Mouse (Mus musculus) testis, postnatal 10 days (tissue): Measurements from ENCODE around the gene Gpsm1.

Source experiments
- DNase-seq: peaks from one replicate; pipeline ENCODE4 v3.0.0; 2021; ENCODE audit warnings: low spot score

The Gpsm1 gene

DNA sequence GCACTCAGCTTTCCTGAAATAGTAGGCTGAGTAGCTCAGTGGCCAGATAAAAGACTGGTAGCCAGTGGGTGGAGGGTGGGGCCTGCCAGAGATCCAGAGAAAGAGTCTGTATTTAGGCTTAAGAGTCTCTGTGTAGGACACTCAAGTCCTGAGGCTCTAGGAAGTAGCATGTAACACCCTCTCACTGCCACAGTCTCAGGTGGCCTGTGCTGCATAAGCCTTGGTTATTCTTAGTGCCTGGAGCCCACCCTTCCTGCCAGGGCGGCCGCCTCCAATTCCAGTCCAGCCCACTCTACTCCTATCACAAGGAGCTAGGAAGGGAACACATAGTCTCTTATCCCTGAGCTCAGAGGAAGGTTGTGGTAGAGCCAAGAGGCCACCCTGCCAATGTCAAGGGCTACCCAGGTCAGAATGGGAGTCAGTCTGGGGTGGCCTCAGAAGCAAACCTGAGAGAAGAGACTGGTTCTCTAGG, 26.2 kb downstream of the Gpsm1 start:
- no peak for DNase-seq

DNA sequence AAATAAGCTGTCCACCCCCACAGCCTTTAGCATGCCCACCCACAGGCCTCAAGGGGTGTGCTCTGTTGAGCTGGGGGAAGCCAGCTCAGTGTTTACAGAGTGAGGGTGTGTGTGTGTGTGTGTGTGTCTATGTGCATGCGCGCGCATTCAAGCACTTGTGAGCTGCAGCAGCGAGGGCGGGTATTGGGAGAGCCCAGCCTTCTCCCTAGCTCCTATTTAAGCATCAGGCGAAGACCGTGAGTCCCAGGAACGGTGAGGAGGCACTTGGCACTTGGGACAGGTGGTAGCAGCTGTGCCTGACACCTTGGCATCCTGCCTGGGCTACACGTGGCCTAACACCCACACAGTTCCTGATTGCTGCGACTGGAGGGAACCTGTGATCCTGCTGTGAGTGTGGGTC, 26.7 kb downstream of the Gpsm1 start:
- peak; percentile 83 for DNase-seq

DNA sequence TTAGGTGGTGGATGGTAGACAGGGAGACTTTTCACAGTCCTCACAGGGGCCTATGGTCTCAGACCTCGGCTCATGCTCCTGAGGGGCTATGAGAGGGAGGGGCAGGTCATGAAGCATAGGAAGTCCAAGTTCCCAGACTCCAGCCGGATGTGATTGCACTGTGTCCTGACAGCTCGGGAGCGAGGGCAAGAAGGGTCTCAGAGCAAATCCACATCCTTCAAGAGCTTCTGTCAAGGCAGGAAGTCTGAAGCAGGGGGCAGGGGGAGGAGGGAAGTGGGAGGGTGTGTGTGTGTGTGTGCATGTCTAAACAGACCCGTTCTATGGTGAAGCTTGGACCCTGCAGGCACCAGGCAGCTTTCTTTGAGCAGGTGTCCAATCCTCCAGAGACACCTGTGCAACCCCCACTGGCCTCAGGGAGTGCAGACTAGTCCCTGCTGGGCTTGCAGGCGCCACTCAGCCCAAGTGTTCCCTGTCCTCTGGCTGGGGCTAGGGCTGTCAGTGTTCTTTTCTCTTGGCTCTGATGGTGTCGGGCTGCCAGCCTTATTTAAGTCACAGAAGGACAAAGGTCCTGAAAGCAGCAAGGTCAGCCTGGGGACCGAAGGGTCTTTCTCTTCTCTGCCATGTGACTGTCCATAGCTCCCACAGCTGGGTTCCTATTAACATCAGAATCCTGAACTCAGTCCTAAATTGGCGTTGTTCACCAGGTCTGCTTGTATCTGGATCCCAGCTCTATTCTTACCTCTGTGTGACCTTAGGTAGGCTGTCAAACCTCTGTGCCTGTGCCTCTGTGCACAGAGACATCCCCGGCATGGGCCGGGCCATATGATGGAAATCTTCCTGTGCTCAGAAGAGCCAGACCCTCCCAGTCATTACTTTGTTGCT, 27.5 kb downstream of the Gpsm1 start:
- DNase-seq: no peak

DNA sequence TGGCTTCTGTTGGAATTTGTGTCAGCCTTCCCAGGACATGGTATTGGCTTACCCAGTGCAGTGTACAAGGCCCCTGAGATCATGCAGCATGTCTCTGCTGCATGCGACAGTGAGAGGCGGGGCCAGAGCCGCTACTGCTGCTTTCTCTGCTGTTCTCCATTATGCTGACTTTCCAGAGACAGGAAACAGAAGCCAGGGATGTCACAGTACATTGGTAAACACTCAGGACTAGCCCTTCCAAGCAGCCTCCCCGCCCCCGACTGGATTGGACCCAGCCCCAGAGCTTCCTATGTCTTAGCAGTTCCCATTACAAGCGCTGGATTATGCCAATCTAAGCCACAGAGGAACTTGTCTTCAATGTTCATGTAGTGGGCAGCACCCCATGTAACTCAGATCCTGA, 32.9 kb downstream of the Gpsm1 start:
- no peak for DNase-seq

DNA sequence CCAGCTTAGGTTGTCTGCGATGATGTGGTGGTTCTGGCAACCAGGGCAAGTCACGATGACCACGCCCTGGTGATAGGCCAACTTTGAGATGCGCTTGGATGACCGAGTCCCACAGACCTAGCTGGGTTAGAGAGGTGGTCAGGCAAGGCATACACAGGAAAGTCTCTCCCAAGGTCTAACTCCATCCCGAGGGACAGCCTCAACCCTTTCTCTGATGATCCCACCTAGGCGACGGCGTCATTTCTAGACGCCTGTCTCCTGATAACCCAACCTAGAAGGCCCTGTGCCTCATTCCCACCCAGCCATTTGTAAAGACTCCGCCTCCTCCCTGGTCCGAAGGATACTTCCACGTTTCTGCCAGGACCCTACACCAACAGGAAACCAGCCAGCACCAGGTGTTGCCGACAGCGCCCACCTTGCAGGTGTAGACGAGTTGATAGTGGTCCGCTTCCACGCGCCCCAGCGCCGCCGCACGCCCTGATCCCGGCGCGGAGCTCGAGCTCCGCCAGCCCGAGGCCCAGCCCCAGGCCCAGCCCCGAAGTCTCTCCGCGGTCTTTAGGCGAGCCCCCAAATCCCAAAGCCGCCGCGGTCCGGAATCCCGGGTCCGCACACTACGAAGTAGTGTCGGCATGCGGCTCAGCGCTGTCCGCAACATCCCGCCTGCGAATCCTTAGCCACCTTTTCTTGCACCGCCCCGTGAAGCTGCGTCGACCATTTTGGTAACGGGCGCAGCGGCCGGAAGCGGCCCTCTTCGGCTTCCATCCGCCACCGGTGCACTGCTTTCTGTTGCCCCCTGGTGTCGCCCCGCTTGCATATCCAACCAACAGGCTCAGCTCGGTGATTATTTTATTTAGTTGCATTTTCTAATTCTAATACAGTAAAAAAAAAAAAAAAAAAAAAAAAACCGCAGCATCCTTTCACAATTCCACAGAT, 36.3 kb downstream of the Gpsm1 start, which contains the start of gene Dnlz:
Gene Dnlz (minus strand): TSS at position 753 of the 933 bp plus-strand sequence.
- peak; percentile 95 for DNase-seq

DNA sequence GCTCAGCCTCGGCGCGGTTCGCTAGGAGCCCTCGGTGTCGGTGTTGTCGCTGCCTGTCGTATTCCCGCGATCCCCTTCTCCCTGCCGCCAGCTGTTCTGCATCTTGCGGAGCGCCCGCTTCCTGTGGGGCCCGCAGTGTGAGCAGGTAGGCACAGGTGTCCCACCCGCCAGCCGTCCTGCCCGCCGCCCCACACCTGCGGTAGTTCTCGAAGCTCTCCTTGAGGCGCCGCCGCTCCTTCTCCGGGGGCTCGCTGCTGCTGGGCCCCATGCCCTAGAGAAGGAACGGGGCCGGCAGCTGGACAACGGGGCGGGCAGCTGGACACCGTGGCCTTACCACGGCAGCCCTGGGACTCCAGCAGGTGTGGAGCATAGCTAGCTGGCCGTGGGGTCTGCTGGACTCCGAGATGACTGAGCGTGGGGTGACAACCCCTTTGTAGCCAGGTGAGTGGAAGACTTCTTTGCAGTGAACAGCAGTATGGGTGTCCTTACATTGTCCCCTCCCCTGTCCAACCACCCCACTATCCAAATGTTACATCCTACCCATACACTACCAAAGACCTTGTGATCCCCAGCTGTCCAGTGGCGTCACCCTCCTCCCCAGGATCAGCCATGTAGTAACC, 37.1 kb downstream of the Gpsm1 start:
- DNase-seq: no peak

DNA sequence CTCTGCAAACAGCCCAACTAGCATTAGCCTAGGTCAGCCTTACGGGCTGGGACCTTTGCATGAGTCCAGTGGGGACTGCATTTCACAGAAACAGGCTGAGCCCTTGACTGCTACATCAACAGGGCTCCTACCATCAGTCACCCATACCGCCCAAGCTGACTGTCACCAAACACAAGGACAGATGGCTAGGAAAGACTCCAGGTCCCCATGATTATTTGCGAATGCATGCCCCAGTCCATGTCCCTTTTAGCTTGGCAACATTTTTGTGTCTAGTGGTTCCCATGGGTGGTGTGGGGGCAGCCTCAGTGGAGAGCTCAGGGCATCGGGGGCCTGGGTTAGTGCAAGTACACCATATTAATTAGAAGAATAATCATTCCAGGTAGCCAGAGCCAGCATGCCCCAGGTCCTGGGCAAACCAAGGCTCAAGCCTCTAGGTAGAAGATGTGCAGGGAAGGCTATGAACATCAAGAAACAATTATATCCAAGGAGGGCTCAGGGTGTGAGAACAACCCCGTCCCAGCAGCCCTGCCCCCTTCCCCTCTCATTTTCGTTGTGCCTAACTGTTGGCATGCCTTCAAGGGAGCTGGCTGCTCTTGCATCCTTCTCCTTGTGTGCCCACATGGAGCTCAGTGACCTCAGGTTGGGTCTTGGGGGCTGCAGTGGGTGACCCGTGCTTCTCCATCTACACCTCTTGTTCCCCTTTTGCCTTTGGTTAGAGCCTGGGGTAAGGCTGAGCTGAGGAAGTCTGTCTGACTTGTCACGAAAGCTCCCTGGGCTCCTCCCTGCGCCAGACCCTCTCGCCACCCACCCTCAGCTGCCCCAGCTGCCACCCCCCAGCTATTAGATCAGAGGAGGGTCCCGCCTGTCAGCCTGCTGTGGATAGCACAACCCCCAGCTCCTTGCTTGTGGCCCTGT, 38.0 kb downstream of the Gpsm1 start:
- no peak for DNase-seq

DNA sequence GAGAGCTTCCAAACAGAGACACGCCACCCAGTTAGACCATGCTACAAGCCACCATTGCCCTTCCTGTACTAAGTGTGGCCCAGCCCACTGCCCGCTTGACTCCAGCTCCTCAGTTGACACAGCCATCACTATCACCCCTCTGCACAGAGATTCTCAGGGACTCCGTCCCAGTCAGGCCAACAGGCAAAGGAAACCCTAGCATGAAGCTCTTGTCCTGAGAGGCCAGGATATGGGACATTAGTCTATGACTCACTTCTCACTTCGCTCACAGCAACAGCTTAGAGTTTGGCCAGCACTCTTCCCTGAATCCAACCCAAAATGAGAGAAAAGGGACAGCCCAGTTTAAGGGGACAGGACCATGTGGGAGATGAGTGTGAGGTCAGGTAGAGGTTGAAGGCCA, 39.1 kb downstream of the Gpsm1 start:
- no peak for DNase-seq

DNA sequence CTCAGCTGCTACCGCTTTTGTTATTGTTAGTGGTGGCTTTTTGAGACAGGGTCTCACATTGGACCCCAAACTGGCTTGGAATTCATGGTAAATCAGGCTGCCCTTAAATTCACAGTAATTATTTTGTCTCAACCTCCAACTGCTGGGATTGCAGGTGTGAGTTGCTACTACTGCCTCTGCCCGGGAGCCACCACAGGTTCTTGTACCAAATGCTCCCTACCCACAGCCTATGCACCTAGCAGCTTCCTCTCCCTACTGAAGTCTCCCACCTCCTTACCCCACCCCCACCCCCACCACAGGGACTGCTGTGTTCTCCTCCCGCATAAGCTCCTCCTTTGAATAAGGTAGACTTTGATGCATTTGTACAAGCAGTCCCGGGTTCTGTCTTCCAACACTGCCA, 40.9 kb downstream of the Gpsm1 start:
- DNase-seq: no peak

DNA sequence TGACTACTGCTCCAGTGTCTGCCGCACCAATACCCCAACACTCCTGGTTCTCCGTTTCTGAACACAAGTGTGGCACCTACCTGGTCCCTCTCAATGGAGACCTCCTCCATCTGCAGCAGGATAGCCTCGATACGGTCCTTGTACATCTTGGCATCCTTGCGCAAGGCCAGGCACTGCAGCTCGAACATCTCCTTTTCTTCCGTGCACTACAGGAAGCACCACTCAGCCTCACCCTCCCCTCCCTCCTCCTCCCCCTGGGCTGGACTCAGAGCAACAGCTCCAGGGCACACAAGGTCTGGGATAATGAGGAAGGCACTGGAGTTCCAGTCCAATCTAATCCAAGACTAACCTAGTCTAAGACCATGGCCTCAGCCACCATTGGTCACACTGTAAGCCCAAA, 41.4 kb downstream of the Gpsm1 start:
- no peak for DNase-seq

DNA sequence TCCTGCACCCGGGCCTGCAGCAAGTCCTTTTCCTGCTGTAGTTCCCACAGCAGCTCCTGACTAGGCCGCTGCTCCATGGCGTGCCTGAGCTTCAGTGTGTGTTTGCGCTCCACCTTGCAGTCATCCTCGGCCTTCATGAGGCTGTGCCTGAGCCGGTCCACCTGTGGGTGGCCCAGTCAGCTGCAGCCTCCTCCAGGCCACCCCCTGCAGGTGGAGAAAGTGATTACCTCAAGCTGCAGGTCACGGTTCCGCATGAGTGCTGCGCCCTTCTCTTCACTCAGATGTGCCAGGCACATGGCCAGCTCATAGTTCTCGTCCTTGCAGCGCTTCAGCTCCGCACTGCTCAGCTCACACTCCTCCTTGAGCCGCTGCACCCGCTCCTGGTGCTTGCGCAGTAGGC, 42.2 kb downstream of the Gpsm1 start:
- DNase-seq: no peak

DNA sequence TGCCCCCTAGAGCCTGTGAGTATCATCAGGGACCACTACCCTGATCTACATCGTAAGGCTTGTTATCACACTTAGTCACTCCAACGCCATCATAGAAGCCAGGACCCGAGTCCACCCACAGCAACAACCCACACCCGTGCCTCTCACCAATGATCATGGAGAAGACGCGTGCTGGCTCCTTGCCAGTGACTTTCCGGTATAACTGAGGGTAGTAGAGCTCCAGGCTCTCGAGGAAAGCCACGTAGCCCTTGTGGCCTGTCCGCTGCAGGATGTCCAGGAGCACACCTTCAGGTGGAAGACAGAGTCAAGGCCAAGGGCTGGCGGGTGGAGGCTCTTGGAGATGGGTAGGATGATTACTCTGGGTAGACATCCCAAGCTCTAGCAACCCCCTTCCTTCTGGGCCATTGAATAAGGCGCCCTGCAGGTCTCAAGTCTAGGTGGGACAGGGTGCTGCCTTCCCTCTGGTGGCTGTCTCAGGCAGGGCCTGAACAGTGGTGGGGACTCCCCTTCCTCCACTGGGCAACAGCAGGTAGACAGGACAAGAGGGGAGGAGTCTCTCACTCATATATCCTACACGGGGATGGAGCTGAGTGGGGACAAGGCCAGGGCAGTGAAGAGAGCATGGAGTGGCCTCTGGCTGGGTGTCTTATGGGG, 43.5 kb downstream of the Gpsm1 start:
- DNase-seq: no peak

DNA sequence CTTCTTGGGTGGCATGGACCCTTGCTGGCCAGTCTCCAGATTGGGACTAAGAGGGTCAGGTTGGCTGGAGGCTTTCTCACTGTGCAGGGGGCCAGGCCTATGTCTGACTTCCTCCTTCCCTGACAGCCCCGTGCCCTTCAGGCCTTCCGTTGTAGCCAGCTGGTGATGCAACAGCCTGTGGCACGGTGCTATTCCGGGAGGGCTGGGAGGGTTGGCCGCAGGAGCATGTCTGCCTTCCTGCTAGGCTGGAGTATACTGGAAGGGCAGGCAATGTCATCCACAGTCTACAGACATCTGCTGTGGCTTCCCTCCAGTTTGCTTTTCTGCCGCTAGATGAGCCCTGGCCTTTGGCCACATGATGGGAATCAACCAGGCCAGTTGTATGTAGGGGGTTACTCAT, 44.7 kb downstream of the Gpsm1 start:
- DNase-seq: no peak

DNA sequence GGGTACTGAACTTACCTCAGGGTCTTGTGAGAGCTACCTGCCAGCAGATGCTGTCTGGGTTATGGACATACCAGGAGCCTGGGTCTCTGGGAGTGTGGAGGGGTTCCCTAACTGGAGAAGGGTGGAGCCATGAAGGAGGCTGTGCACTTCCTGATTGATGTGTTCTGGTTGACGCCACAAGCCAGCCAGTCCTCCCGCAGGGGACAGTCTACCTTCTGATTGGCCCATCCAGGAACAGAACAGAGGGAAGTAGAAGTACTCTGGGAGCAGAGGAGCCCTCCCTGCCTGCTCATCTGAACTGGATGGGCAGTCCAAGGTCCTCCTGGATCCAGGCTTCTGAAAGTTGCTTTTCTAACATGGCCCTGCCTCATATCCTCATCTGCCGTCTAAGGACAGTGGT, 45.5 kb downstream of the Gpsm1 start, which contains the start of gene Card9:
Gene Card9 (minus strand): TSS at position 147 of the 400 bp plus-strand sequence.
- no peak for DNase-seq

DNA sequence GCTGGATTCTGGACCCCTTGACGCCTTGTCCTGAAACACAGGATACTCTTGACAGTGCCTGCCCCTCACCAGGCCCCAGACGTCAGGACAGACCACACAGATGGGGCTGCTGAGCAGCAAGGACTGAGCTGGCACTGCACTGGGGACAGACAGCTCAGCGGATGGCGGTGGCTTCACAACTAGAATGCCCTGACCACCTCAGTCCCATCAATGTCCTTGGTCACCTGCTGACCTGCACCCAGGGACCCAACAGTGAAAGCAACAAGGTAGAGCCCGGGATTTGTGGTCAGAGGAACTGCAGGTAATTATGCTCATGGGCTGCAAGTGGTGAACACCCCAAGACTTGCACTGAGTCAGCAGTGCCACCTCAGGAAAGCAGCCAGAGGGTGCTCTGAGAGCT, 47.7 kb downstream of the Gpsm1 start:
- DNase-seq: no peak

DNA sequence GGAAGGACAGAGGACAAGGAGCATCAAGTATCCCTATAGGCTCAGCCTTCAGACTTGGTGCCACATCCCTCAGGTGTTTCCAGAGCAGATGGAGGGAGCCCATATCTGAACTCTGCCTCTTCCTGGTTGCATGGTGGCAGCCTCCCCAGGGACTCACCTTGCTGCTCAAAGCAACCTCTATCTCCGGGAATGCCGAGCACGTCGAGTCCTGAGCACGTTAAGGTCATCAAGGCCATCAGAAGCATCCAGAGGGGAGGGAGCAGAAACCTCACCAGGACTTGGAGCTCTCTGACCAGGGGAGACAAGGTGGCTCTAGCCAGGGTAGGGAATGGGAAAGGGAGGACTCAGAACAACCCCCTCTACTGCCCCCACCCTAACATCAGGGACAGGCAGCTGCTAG, 48.2 kb downstream of the Gpsm1 start:
- no peak for DNase-seq

DNA sequence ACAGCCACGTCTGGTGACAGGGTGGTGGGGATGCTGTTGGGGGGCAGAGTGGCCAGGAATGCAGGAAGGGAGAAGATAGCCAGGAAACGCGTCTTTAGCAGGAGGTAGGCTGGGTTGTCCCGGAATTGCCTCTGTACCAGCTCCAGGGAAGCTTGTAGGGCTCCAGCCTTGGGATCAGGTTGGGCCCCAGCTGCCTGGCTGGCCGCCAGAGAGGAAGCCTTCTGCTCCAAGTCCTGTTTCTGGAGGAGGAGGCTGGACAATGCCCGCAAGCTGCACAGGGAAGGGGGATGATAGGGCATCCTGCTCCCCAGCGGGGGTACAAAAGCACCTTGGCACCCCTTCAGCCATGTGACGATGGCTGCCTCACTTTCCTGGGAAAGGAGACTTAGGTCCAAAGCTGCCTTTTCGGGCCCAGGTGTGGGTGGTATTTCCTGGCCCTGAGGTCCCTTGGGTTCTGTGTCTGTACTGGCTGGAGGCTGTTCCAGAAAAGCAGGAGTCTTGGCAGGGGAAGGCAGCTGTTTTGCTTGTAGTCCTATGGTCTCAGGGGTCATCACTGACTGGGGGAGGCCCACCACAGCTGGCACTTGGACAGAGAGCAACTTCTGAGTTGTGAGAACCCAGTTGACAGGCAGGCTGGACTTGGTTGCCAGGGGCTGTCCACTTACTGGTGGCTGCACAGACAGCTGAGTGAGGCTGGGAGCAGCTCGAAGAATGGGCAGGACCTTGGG, 49.6 kb downstream of the Gpsm1 start:
- peak; percentile 90 for DNase-seq

DNA sequence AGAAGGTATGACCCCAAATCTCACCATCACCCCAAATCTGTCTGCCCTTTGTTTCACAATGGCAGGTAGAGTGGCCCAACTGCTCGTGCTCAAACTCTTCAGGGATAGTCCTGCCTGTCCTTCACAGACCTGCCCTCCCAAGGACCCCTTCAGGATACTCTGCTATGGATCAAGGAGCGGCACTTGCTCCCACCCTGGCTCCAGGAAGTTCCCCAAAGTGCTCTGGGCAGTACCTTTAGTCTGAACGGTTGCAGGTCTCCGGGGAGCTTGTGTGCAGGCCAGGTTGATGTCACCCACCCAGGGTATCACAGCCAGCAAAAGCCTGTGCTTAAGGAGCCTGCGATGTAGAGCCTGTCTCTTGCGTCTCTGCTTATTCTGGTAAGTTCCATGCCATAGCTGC, 52.6 kb downstream of the Gpsm1 start:
- no peak for DNase-seq

DNA sequence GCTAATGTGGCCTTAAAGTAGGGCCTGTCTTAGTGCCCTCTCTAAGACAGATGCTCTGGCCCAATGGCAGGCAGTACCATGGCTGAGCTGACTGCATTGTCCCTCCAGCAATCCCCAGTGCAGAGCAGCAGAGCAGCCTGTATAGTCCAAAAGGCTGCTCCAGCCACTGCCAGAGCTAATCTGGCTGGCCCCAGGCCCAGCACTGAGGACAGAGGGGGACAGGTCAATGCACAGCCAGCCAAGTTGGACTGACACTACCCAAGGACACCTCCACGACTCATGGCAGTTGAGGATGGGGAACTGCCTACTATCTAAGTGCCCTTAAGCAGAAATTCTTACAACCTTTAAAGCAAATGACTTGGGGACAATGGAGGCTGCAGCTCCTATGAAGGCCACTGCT, 53.3 kb downstream of the Gpsm1 start:
- DNase-seq: no peak

DNA sequence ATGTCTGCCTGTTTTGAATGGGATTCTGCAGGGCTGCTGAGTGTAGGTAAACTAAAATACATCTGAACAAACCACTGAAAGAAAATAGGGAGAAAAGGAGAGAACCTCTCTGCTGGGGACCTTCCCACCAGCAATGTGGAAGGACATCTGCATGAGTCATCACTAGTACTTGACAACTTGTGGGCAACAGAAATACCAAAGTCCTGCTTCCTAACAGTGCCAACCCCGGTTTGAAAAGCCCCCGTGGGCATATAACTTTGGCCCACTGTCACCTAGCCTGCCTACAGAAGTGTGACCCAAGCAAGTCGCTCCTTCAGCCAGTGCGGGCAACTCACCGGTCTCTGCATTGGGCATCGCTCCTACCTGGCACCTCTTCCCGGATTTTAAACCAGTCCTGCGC, 57.1 kb downstream of the Gpsm1 start:
- DNase-seq: no peak
